Mouse (Mus musculus): ENCODE measurements at regions not wholly inside any gene's neighbourhood (a gene's known extent, or its start where the extent isn't known, plus 50 kb on each side); places are given as distances from the start of the nearest gene placed in this dataset.

DNA sequence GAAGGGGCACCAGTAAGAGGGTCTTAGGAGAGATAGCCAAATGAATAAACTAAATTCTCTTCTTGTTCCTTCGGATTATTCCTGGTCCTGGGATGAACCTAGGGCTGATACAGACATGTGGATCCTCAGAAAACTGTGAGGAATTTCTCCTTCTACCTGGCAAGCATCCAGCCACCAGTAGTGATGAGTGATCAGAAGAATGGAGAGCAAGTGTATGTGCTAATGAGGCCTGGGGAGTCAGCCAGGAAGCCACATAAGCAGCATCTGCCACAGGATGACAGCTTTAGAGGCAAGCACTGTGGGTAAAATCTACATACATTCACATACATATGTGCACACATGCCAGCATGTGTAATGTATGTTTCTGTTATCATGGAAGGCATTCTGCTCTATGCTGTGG lies 493.6 kb downstream of the Insc start:
- TF ChIP-seq POLR2A (IDR thresholded peaks at IDR 0.05; ENCODE audit: low read depth, low read length) (no peak), CTCF (IDR thresholded peaks at IDR 0.05; ENCODE audit: extremely low read depth, insufficient read depth, insufficient read length, insufficient replicate concordance) (no peak)
